Mouse (Mus musculus) CD8-positive naive resting alpha-beta T cell, adult 2 months (primary cell): ENCODE results near the gene Naif1.

Source experiments
- DNase-seq, 2 experiments: peaks; one replicate each; pipeline ENCODE4 v3.0.0; 2022; ENCODE audit warnings: low read depth in 2 of 2, low spot score in 2 of 2

The Naif1 gene

DNA sequence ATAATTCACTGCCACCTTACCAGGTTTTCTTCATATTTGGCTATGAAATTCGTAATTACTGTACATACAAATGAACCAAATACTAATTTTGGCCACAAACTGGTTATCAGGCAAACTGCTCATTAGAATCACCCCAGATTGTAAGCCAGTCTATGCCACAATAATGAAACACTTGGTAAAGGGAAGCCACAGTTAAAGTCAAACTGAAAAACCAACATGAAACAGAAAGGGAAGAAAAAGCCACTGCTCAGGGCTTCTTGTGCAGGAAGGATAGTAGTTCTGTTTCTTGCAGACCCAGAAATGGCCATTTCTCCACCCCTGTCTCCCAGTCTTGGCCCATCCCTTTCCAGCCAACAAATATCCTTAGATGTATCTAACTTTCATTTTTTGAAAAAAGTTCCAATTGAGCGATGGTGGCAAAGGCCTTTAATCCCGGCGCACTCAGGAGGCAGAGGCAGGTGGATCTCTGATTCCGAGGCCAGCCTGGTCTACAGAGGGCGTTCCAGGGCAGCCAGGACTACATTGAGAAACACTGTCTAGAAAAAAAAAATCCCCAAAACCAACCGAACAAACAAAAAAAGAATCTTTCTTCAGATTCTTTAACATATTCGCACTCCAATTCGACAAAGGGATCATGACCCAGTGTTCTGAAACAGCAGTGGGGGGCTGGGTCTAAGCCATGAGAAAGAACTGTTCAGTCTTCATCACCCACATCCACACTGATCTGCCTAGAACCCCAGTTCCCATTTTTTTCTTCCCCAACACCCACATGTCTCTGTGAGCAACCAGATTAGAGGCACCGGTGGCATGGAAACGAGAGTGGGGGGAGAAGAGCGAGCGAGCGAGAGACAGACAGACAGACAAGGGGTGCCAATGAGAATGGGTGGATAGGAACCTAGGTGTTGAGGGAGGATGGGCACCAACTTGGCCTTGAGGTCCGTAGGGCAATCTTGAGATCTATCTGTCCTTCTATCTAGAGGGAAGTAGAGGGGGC lies at the start of gene Naif1:
Gene Naif1 (plus strand): TSS at position 697 of the 994 bp plus-strand sequence.
- DNase-seq = no peak

- DNase-seq = peak; percentile 94 to 98
These were observed 45.6 kb upstream of the Naif1 start for GRCm38 (mm10) chr2:32404663-32405062.

GRCm38 (mm10) chr2:32407144-32407824 lies 43.0 kb upstream of the Naif1 start:
- DNase-seq = no peak

DNA sequence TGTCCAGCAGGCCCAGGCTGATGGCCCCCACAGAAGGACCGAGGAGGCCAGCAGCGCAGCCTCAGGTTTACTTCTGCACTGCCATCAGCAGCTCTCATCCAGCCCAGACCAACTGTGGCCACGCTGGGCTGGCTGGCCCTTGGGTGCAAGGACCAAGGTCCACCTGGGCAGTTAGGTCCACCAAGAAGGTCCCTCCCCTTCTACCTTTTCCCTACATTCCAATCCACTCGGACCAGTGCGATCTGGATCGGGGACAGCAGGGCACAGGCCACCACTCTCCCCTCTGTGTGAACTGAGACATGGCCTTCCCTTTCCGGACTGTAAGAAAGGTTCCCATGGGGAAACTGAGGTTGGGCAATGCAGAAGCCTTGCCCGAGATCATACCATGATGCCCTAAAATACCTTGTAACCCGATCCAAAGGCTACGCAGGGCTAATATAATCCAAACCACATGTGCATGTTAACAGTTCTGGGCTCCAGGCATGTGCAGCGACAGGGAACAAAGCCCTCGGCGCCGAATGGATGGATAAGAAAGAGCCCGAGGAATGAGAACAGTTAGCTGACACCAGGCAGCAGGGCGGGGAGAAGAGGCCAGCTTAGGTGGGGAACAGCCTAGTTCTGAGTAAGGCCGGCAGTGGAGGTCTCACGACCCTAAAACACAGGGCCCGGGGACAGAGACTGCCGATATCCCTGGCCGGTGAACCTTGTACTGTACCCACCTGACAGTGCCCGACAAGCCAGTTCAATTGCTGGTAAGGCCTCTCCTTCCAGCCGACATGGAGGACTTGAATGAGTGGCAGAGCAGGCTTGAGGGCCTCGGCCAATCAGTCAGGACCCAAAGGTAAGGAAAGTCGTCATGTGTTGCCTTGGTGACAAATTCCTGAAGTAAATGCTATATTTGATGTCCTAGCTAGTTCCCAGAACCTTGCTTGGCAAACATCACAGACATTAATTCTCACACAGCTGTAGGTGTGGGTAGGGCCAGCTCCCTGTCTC lies 41.5 kb upstream of the Naif1 start:
- DNase-seq = no peak

- DNase-seq = no peak
These were observed 38.9 kb upstream of the Naif1 start for GRCm38 (mm10) chr2:32411407-32411806.

- no peak for DNase-seq
These were observed 37.3 kb upstream of the Naif1 start for GRCm38 (mm10) chr2:32412742-32413531.

DNA sequence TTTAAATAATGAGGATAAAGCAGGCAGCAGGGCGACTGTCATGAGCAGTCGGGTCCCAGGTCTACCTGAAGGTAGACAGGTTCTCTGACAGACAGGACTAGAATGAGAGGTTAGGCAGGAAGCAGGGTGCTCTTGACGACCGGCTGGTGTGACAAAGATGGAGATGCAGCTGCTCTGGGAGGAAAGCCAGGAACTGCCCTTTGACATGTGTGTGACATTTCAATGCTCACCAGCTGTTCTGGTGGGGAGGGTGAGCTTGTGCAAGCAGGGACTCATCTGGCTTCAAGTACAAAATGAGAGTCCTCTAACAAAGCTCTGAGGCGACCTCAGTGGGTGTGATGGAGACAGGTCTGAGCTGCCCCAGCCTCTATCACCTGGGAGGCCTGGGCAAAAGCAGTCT lies 36.3 kb upstream of the Naif1 start:
- no peak for DNase-seq

DNA sequence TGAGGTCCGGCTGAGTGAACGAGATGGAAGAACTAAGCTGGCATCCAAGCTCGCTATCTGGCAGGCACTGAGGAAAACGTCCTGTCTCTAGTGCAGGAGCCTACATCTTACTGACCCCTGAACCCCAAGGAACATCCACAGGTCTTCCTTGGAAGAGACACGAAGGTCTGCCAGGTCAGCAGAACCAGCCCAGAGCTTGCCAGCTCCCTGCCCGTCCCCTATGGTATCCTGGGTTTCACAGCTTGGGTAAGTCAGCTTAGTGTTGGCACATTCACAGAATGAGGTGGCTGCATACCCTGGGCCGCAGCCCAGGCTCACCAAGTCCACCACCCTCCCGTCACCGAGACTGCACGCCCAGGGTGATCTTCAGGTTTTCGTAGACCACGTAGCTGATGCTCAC lies 34.5 kb upstream of the Naif1 start:
- DNase-seq = no peak

GRCm38 (mm10) chr2:32416556-32416955 lies 33.7 kb upstream of the Naif1 start:
- no peak for DNase-seq

DNA sequence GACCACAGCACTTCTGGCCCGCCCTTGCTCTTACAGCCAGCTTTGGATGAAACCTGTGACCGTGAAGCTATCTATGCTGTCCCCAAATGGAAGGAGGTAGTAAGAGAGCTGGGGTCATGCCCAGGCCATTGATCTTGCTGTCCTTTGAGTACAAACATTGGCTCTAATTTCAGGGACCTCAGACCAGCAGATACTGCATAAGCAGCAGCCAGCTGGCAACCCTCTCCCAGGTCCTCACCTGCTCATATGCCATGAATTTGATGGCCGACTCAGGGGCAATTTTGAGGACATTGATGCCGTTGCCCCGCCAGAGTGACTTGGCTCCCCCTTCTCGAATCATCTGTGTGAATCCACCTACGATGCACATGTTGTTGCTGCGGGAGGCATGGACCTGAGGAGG lies 32.8 kb upstream of the Naif1 start:
- DNase-seq = no peak

DNA sequence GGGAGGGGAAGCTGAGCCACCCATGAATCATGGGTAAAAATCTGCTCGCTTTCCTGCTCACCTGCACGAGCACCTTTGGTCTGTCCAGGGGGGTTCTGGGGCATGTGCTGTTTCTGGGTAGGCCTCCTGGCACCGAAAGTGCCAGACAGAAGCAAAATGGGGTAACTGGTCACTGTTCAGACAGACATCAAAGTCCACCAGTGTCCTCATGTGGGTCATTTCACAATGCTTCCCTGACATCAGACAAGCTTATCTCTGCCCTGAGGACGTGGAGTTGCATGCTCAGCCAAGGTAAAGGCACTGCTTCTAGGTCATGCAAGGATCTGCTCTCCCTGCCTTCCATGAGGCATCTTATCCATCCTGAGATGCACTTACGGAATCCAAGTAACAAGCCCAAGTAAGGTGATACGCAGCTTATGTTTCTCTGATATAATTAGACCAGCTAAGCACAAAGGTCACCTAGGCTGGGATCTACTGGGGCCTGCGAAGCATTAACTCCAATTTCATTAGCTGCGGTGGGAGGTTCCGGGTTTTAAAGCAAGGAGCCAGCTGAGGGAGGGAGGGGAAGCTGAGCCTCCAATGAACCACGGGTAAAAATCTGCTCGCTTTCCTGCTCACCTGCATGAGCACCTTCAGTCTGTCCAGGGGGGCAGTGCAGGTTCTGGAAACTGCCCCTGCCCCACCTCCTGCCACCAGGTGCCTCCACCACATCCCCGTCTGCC lies 31.7 kb upstream of the Naif1 start:
- no peak for DNase-seq

GRCm38 (mm10) chr2:32419359-32419758 lies 30.9 kb upstream of the Naif1 start:
- DNase-seq = no peak

DNA sequence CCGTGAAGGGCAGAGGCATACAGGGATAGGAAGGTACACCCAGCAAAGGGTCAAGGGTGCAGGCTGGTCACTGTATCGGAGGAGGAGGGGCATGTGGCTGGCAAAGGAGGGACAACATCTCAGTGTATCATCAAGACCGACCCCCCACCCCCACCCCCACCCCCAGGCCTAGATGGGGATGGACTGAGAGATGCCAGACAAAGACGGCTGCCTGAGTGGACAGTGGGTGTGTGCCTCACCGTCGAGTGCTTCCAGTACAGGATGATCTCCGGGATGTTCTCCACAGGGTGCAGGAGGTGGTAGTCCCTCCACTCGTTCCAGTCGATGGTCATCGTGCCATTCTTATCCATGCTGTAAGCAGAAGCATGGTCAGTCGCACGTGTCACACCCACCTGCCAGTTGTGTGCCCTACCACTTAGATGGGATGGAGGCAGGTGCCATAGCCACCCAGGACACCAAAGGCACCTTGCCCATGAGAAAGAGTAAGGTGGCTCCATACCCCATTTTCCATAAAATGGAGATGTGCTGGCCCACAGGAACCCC lies 30.1 kb upstream of the Naif1 start:
- DNase-seq = no peak

DNA sequence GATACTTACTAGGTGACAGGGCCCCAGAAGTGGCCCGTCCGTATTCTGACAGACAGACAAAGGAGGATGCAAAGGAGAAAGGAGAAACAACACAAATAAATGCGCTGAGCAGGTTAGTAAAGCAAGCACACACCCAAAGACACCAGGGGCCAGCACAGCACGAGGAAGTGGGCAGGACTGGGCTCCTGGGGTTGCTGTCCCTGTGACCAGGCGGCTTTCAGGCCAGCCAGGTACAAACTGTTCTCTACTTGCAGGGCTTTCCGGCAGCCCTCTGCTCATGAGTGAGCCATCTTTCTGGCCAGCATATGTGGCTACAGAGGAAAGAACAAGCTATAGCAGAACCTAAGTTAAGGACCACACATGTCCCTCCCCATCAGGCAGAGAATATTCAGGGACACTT lies 29.6 kb upstream of the Naif1 start:
- DNase-seq = no peak

GRCm38 (mm10) chr2:32421851-32422251 lies 28.4 kb upstream of the Naif1 start:
- DNase-seq = no peak

GRCm38 (mm10) chr2:32423481-32424331 lies 26.6 kb upstream of the Naif1 start:
- DNase-seq = no peak

DNA sequence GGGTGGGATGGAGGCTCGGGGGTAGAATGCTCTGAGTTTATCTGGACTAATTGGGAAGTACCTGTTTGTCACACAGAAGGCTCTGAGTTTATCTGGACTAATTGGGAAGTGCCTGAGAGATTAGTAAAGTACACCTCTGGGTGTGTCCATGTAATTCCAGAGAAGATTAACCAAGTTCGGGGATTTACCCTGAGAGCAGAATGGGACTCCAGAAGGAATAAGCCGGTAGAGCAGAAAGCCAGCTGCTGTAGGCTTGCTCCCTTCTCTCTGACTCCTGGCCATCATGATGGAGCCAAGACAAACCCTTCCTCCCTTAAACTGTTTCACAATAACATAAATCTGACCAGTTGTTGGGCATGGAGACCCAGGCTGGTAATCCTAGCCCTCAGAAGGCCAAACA lies 25.5 kb upstream of the Naif1 start:
- DNase-seq = no peak

DNA sequence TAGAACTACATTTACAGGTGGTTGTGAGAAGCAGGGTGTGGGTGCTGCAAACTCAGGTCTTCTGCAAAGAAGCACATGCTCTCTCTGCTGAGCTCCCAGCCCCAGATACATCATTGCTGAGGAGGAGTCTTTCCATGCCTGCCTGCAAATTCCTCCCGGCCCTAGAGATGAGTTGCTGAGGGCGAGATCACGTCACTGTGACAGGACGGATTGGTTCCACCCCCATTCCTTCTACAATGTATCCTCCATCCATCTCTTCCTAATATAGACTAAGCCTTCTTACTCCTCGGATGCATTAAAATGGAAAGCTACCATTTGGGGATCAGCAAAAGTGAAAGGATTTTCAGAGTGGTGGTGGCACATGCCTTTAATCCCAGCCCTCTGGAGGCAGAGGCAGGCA lies 24.7 kb upstream of the Naif1 start:
- no peak for DNase-seq
